Mouse (Mus musculus) left cerebral cortex, postnatal 10 days (tissue): ENCODE measurements around the gene Adprm. TPM values are rescaled to one million over a fixed set of nuclear protein-coding genes. Genes with fewer than 3 reads are reported as not detected.
"Not testable (repeated sequence)": the region's sequence is repeated elsewhere in the genome, so short reads cannot be mapped to it uniquely, and the experiment has no call there.

ENCODE experiments used
- DNase-seq, 2 experiments: peaks; one replicate each; pipeline ENCODE4 v3.0.0; 2021 to 2022; ENCODE audit warnings: low spot score in 2 of 2, mixed read lengths in 1 of 2; ENCODE audit errors: extremely low spot score in 1 of 2
- intact Hi-C: fragments of 180-260 bp; cut with DNase I; formaldehyde crosslinking; loops from one replicate; pipeline ENCODE4 v1.15.1; 2025
- total RNA-seq, 2 experiments: library from RNA; stranded (reverse); gene quantifications; 2 replicates each; pipeline ENCODE4 v1.2.3; 2021

Adprm gene
- 10 to 100 TPM; 23.0 to 26.1 TPM for total RNA-seq

DNA sequence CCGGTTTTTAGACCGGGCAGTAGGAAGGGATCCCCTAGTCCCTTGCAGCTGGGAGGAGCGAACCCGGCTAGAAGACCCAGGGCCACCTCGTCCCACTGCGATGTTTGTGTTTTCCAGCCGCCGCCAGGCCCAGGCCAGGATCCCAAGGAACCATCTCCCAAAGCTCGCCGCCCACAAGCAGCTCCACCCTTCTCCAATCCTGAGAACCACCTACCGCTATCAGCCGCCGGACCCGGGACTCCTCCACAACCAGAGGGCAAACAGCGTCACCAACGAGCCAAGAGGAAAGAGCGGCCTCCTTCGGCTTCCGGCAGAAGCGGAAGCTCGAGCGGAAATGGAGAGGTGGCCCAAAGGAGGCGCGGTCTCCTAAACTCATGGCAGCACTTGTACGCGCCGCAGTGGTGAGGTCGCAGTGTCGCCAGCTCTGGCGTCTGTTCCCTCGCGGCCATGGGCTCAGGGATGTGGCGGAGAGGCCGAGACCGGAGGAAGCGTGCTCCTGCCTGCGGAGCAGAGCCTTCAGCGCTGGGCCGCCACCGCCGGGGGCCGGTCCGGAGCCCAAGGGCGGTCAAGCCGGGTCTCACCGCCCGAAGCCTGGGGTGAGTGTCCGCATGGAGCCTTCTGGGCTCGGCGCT is at the start of gene Adprm, which contains the start of gene Sco1:
Adprm (minus strand) TSS at position 274 of the 632 bp plus-strand sequence.
Sco1 (plus strand) TSS at position 350 of the 632 bp plus-strand sequence.
- DNase-seq = peak; percentile 89 to 92
- intact Hi-C loops = no loop called here

- peak; percentile 47 to 56 for DNase-seq
- intact Hi-C loops = no loop called here
Observed at GRCm38 (mm10) chr11:67101713-67102112, 49.3 kb upstream of the Adprm start.

DNA sequence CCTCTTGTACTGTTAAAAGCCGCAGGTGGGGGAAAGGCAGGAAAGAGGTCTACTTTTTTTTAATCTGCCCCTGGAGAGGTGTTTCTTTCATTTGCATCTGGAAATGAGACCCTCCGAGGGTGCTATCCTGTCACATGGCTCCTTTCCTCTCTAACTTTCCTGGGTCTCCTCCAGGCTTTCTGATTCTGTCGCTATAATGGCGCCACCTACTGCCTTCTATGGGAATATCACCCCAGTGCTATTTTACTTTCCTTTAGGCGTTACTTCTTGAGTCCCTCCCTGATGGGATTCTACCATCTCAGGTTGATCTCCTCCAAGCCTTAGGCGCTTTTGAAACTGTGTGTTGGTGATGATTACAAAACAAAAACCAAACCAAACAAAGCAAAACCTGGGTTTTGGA is 47.8 kb upstream of the Adprm start:
- DNase-seq = peak in 1 of 2 experiments; percentile 51
- intact Hi-C loops = no loop called here

- intact Hi-C loops = no loop called here
- no peak for DNase-seq
Observed at GRCm38 (mm10) chr11:67099241-67099640, 46.8 kb upstream of the Adprm start.

- intact Hi-C loops = no loop called here
- DNase-seq = peak in 1 of 2 experiments; percentile 48
Observed at GRCm38 (mm10) chr11:67098427-67098826, 46.0 kb upstream of the Adprm start.

GRCm38 (mm10) chr11:67097709-67098108 is 45.3 kb upstream of the Adprm start:
- intact Hi-C loops = no loop called here

DNA sequence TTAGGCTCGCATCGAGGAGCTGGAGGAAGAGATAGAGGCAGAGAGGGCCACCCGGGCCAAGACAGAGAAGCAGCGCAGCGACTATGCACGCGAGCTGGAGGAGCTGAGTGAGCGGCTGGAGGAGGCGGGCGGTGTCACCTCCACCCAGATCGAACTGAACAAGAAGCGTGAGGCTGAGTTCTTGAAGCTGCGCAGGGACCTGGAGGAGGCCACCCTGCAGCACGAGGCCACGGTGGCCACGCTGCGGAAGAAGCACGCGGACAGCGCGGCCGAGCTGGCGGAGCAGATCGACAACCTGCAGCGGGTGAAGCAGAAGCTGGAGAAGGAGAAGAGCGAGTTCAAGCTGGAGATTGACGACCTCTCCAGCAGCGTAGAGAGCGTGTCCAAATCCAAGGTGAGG is 42.1 kb upstream of the Adprm start:
- intact Hi-C loops = no loop called here
- DNase-seq = no peak

More at GRCm38 (mm10) chr11:67097709-67098108, 45.3 kb upstream of the Adprm start:
- DNase-seq = no peak

DNA sequence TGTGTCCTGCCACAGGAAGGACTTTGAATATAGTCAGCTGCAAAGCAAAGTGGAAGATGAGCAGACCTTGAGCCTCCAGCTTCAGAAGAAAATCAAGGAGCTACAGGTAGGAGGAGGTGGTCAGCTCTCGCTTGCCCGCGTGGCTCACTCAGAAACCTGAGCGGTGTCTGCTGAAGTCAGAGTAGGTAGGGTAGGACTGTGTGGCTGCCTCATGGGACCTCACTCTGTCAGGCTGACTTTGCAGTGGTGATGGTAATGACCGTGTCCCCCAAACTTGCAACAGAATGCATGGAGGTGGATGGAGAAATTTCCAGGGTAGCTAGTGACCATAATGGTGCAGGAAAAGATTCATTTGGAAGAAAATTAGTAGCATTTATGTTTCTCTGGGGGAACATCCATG is 41.3 kb upstream of the Adprm start:
- DNase-seq = no peak
- intact Hi-C loops = no loop called here

DNA sequence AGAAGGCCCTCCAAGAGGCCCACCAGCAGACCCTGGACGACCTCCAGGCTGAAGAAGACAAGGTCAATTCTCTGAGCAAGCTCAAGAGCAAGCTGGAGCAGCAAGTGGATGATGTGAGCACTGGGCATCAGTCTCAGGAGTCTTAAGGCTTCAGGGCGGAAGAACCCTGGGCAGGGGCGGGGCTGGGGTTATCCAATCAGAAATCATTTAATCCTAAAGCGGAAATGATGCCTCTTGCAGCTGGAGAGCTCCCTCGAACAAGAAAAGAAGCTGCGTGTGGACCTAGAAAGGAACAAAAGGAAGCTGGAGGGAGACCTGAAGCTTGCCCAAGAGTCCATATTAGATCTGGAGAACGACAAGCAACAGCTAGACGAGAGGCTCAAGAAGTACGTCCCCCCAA is 40.8 kb upstream of the Adprm start:
- no peak for DNase-seq
- intact Hi-C loops = no loop called here

DNA sequence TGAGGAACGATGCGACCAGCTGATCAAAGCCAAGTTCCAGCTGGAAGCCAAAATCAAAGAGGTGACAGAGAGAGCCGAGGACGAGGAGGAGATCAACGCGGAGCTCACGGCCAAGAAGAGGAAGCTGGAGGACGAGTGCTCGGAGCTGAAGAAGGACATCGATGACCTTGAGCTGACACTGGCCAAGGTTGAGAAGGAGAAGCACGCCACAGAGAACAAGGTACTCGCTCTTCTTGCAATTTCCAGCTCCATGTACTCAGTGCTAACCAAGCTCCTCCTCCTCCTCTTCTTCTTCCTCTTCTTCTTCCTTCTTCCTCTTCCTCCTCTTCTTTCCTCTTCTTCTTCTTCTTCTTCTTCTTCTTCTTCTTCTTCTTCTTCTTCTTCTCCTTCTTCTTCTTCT is 40.0 kb upstream of the Adprm start:
- intact Hi-C loops, DNase-seq: not testable (repeated sequence)

- intact Hi-C loops = loop anchor here (5.0 kb wide), 1 partner anchor 180 kb away; no protein-coding TSS in a partner anchor
Observed at GRCm38 (mm10) chr11:67087225-67087624, 34.8 kb upstream of the Adprm start.

GRCm38 (mm10) chr11:67086467-67087164 is 34.2 kb upstream of the Adprm start:
- intact Hi-C loops = loop anchor here (5.0 kb wide), 1 partner anchor 179 kb away; no protein-coding TSS in a partner anchor
- DNase-seq = no peak

More at GRCm38 (mm10) chr11:67087225-67087624, 34.8 kb upstream of the Adprm start:
- DNase-seq = no peak

GRCm38 (mm10) chr11:67085489-67085888 is 33.1 kb upstream of the Adprm start:
- DNase-seq = peak; percentile 77
- intact Hi-C loops = loop anchor here (2.0 to 5.0 kb wide), 2 partner anchors 61 to 178 kb away; partner anchors contain the start of gene Tmem220

DNA sequence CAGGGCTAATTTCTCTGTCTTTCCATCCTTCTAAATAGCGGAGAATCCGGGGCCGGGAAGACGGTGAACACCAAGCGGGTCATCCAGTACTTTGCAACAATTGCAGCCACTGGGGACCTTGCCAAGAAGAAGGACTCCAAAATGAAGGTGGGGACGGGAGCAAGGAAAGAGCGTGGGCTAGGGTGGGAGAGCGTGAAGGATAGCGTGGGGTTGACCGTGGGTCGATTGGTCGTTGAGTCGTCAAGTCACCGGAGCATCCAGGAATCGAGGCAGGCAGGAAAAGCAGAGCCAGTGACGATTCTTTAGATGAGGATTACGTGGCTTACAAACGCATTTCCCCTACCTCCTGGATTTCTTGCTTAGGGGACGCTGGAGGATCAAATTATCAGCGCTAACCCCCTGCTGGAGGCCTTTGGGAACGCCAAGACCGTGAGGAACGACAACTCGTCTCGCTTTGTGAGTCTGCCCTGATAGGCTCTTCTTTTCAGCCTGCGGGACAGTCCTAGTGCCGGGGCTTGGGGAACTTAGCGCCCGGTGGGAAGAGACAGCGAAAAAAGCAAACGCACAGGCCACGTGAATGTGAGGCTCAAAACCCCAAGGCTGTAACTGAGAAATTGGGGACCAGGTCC is 31.4 kb upstream of the Adprm start:
- no peak for DNase-seq
- intact Hi-C loops = loop anchor here (2.0 kb wide), 1 partner anchor 59 kb away; the partner anchor contains the start of gene Tmem220

DNA sequence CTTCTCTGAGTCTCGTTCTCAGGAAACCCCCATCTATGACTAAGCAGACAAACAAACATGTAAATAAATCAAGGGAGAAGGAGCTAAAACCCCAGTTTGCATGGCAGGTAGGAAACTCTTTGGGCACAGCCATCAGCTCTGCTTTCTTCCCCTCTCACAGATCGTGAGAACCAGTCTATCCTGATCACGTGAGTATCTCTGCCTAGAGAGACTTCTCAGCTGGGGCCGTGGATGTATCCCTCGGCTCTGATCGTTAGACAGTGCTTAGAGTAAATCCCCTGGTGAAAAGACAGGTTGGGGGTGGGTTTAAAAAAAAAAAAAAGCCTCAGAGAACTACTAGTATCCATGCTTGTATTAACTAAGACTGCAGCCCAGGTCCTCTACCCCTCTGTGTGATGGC is 30.8 kb upstream of the Adprm start:
- intact Hi-C loops = no loop called here
- DNase-seq = no peak

DNA sequence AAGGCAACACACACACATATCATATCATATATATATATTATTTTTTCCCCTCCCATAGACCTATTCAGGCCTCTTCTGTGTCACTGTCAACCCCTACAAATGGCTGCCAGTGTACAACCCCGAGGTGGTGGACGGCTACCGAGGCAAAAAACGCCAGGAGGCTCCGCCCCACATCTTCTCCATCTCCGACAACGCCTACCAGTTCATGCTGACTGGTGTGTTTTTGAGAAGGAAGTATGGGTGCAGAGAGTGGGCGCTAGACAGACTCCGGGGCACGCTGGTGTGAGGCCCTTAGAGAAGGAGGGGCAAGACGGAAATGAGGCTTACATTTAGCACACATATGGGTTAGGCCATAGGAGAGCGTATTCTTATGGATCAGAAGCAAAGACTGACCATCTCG is 30.4 kb upstream of the Adprm start:
- intact Hi-C loops = no loop called here

DNA sequence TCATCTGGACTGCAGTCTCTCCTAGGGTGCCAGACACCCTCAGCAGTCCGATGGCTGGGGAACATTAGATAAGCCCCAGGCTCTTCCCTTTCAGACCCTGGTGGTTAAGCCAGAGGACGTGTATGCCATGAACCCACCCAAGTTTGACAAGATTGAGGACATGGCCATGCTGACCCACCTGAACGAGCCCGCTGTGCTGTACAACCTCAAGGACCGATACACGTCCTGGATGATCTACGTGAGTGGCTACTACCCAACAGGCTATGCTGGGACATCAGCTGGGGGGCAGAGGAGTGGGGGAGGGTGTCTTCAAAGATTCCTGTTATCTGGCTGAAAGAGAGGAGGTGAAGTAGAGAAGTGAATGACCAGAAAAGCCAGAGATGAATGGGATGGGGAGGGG is 29.8 kb upstream of the Adprm start:
- DNase-seq = no peak
- intact Hi-C loops = no loop called here

More for the DNA sequence above, 30.4 kb upstream of the Adprm start:
- DNase-seq = no peak

DNA sequence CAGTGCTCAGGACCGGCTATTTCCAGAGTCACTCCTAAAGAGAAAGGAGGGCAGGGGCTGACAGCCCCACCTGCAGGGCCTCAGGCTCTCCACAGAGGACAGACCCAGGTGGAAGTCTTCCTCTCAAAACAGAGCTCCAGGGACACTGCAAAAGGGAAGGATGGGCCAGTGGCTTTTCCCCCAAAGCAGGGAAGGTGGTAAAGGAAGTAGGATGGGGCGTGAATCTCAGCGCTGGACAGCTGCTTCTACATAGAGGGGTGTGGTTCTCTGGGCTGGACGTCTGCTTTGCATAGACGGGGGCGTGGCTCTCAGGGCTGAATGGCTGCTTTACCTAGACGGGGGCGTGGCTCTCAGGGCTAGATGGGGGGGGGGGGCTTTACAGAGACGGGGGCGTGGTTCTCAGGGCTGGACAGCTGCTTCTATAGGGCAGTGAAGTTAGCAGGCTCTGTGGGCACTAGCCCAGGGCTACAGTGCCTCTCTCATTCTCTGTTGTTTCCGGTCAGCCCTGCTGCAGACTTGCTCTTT is 28.8 kb upstream of the Adprm start:
- DNase-seq = no peak
- intact Hi-C loops = no loop called here

GRCm38 (mm10) chr11:67080168-67080567 is 27.8 kb upstream of the Adprm start:
- DNase-seq = peak in 1 of 2 experiments; percentile 62
- intact Hi-C loops = no loop called here
